Mouse (Mus musculus) liver, postnatal 0 days (tissue): ENCODE data around the gene Rtn4rl2.

Source experiments
- CTCF ChIP-seq: sonication (generic); IDR thresholded peaks from 2 replicates; pipeline ENCODE4 v1.5.1; 2016; ENCODE audit warnings: antibody characterized with exemption, low read depth
- EP300 ChIP-seq: IDR thresholded peaks from 2 replicates; pipeline ENCODE4 v1.6.1; 2016; ENCODE audit warnings: antibody characterized with exemption, low read depth, mild to moderate bottlenecking

DNA sequence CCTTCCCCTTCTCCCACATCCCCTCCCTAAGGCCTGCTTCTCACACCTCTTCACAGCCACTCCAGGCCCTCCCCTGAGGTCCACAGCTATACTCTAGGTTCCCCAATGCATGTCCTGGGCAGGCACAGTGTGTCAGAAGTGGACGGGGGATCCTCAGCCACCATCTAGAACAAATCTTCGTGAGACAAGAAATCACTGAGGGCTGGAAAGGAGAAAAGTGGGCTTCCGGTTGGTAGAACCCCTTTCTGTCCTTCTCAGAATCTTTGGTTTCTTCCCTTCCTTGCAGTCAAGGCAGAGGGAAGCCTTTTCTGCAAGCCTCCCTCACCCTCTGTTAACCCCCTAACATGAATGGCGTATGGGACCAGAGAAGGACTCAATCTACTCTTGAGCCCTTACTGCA lies 2.6 kb downstream of the Rtn4rl2 start:
- TF ChIP-seq CTCF, result no peak
- TF ChIP-seq EP300, result no peak
